ENCODE assay signal across 8 mouse cellular contexts in the genomic region with DNA sequence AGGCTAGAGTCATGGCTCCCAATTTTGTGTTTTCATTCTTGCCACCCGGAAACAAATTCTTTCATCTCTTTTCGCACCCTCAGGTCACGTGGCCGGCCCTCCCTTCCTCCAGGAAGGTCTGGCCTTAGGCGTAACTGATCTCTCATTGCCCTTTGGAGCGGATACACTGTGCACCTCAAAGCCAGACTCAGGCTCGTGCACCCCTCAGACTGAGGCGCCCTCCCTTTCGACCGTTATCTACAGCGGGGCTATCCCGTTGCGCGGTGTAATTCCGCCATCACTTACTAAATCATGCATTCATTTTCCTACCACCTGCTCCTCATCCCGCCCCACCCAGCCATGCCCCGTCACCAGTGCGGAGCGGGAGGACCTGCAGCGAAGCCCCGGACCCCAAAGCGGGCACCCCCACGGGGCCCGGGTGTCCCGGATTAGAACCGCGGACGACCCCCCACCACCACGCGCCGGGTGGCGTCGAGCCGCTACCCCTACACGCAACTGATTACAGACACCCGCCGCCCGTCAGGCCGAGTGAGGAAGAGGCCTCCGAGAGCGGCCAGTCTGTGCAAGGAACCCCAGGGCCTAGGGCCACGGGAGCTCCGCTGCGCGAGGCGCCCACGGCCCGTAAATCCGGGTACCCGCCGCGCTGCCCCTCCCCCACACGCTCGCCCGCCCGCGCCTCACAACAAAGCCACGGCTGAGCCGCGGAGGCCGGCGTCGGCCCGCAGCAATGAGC. TPM values are rescaled to one million over a fixed set of nuclear protein-coding genes. Genes with fewer than 3 reads are reported as not detected.
DNase-seq lines count a peak whose midpoint lies in the region; ATAC-seq and TF ChIP-seq lines count a peak whose summit lies in the region.

No protein-coding gene starts in this region.

- no peaks in the 10 kb centered on the region for H3K9me3 ChIP-seq in intestine, embryonic 16.5 days (ENCODE audit: control insufficient read depth, low read length)
- H3K9me3 ChIP-seq in liver, embryonic 11.5 days (ENCODE audit: control insufficient read depth, low read length): no peaks in the 10 kb centered on the region
- H3K9me3 ChIP-seq in midbrain, postnatal 0 days (ENCODE audit: low read length): no peaks in the 10 kb centered on the region

- H3K4me2 ChIP-seq in intestine, embryonic 16.5 days (ENCODE audit: low read depth, low read length): peak overlapping the region; percentile 61
- peak overlapping the region; percentile 67 for H3K4me2 ChIP-seq in liver, embryonic 11.5 days
- H3K4me2 ChIP-seq in midbrain, postnatal 0 days (ENCODE audit: low read depth, low read length, poor library complexity, severe bottlenecking): peak overlapping the region; percentile 54

- H3K36me3 ChIP-seq in intestine, embryonic 16.5 days (ENCODE audit: control insufficient read depth, insufficient read depth, low read length): no peaks in the 10 kb centered on the region
- peaks cover 3% of the 10 kb centered on the region for H3K36me3 ChIP-seq in liver, embryonic 11.5 days (ENCODE audit: control insufficient read depth, insufficient read depth, low read length)
- no peaks in the 10 kb centered on the region for H3K36me3 ChIP-seq in midbrain, postnatal 0 days (ENCODE audit: insufficient read depth, low read length)
- H3K36me3 ChIP-seq in splenic B cell, adult 2 months (ENCODE audit: control insufficient read depth, insufficient read depth, low read length, poor library complexity, severe bottlenecking): peaks cover 3% of the 10 kb centered on the region; the same call in 1 of the 2 replicates

- under 1% methylated on average over 64 of the region's 64 CpGs for WGBS in intestine, embryonic 16.5 days
- under 1% methylated on average over 64 of the region's 64 CpGs for WGBS in liver, embryonic 11.5 days
- under 1% methylated on average over 48 of the region's 64 CpGs for WGBS in midbrain, postnatal 0 days

- peak overlapping the region; percentile 75 for H3K27ac ChIP-seq in intestine, embryonic 16.5 days (ENCODE audit: low read length)
- H3K27ac ChIP-seq in liver, embryonic 11.5 days (ENCODE audit: low read depth, low read length): peak overlapping the region; percentile 91
- peak overlapping the region; percentile 87 for H3K27ac ChIP-seq in midbrain, postnatal 0 days (ENCODE audit: low read depth, low read length)

- peak overlapping the region; percentile 92 for H3K9ac ChIP-seq in intestine, embryonic 16.5 days (ENCODE audit: low read depth, low read length)
- peak overlapping the region; percentile 100 for H3K9ac ChIP-seq in liver, embryonic 11.5 days (ENCODE audit: low read depth, low read length)
- peak overlapping the region; percentile 82 for H3K9ac ChIP-seq in midbrain, postnatal 0 days (replicated peaks; ENCODE audit: low read length, poor library complexity, severe bottlenecking)

- no peaks in the 10 kb centered on the region for H3K27me3 ChIP-seq in intestine, embryonic 16.5 days (replicated peaks; ENCODE audit: control insufficient read depth, insufficient read depth, low read length)
- H3K27me3 ChIP-seq in liver, embryonic 11.5 days (replicated peaks; ENCODE audit: control insufficient read depth, insufficient read depth, low read length): no peaks in the 10 kb centered on the region
- no peaks in the 10 kb centered on the region for H3K27me3 ChIP-seq in midbrain, postnatal 0 days (ENCODE audit: insufficient read depth, low read length)
- no peaks in the 10 kb centered on the region for H3K27me3 ChIP-seq in splenic B cell, adult 2 months (ENCODE audit: control insufficient read depth, insufficient read depth, low read length, poor library complexity, severe bottlenecking)

- intact Hi-C loops in left cerebral cortex, postnatal 4 days (cut with DNase I): loop anchor here (10.0 kb wide), 1 partner anchor 258 kb away; a partner anchor contains a TSS
- intact Hi-C loops in gastrocnemius, postnatal 14 days (cut with DNase I; ENCODE audit: low total_unique reads): no loop called here

- peaks cover 18% of the 10 kb centered on the region for H3K4me1 ChIP-seq in intestine, embryonic 16.5 days (ENCODE audit: control insufficient read depth, insufficient read depth, low read length)
- H3K4me1 ChIP-seq in liver, embryonic 11.5 days (replicated peaks; ENCODE audit: control insufficient read depth, insufficient read depth, low read length): peaks cover 14% of the 10 kb centered on the region
- H3K4me1 ChIP-seq in midbrain, postnatal 0 days (ENCODE audit: insufficient read depth, low read length): peaks cover 6% of the 10 kb centered on the region; the same call in 1 of the 2 replicates

- H3K4me3 ChIP-seq in intestine, embryonic 16.5 days (ENCODE audit: low read length): peak overlapping the region; percentile 68
- H3K4me3 ChIP-seq in liver, embryonic 11.5 days (ENCODE audit: low read depth, low read length): peak overlapping the region; percentile 100
- peak overlapping the region; percentile 75 for H3K4me3 ChIP-seq in midbrain, postnatal 0 days (ENCODE audit: low read depth, low read length)

- TF ChIP-seq CTCF in midbrain, postnatal 0 days (IDR thresholded peaks at IDR 0.05): no peak

- ATAC-seq in common myeloid progenitor, adult 5-6 weeks (replicated peaks; ENCODE audit: low read depth, poor library complexity, severe bottlenecking): peak; percentile 33
- ATAC-seq in intestine, embryonic 16.5 days: peak; percentile 82
- ATAC-seq in liver, embryonic 11.5 days (replicated peaks; ENCODE audit: low FRiP score): peak; percentile 71
- peak; percentile 86 for ATAC-seq in midbrain, postnatal 0 days (ENCODE audit: low FRiP score)

- DNase-seq in left cerebral cortex, adult 11 months (ENCODE audit: low spot score): peak; percentile 38
- DNase-seq in left cerebral cortex, postnatal 4 days: no peak
- DNase-seq in gastrocnemius, postnatal 14 days: peak; percentile 43
- DNase-seq in liver, embryonic 11.5 days (ENCODE audit: low spot score): peak; percentile 61
- peak; percentile 58 for DNase-seq in midbrain, postnatal 0 days (ENCODE audit: low spot score)
- peak; percentile 64 for DNase-seq in splenic B cell, adult 2 months (ENCODE audit: low read depth, low spot score)

RNA-seq across cellular contexts. Expression of a gene that starts 0.5 kb away (rescaled TPM):
- total RNA-seq in left cerebral cortex, postnatal 4 days (2021): 100 to 1,000 TPM; 188 to 192 TPM
- 213 and 320 TPM in 2 replicates for total RNA-seq in common myeloid progenitor, adult 5-6 weeks (2017)
- total RNA-seq in gastrocnemius, postnatal 14 days (2021): 10 to 100 TPM; 36.7 to 41.1 TPM
- 15.7 and 18.1 TPM in 2 replicates for polyA plus RNA-seq in intestine, embryonic 16.5 days (2015; fragmentation: Nextera tagmentation; extraction: Ambion mirVana)
- 12.9 and 16.0 TPM in 2 replicates for polyA plus RNA-seq in liver, embryonic 11.5 days (2014; fragmentation: Nextera tagmentation; extraction: Ambion mirVana)
- total RNA-seq in midbrain, postnatal 0 days (2014; rRNA removed): 53.7 and 134 TPM in 2 replicates
- polyA plus RNA-seq in midbrain, postnatal 0 days (2015; fragmentation: Nextera tagmentation; extraction: Ambion mirVana): 20.3 and 30.0 TPM in 2 replicates

Comparison
In these comparisons a context has a peak if more than half of its experiments do, and no peak if none do; other contexts are left out.
1. ATAC-seq: peak in every context shown above with its lines; median percentile 86 in midbrain, postnatal 0 days; 82 in intestine, embryonic 16.5 days; 71 in liver, embryonic 11.5 days; 33 in common myeloid progenitor, adult 5-6 weeks.